Mouse (Mus musculus): ENCODE measurements around the gene 4931414P19Rik.

Gene 4931414P19Rik

DNA sequence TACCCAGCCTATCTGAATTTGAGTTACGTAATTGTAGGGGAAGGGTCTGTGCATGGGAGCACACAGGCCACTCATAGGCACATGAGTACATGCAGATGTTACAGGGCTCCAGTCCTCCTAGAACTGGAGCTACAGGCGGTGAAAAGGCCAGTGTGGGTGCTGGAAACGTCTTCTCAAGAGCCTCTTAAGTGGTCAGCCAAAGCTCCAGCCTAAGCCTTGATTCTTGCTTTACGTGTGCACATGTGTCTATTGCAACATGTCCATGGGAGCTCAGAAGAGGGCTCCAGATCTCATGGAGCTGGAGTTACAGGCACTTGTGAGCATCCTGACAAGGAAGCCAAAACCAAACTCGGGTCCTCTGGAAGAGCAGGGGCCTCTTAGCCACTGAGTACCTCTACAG lies 61.1 kb downstream of the 4931414P19Rik start:
- DNase-seq (ENCODE audit: low spot score in 2 of 2) = no peak

DNA sequence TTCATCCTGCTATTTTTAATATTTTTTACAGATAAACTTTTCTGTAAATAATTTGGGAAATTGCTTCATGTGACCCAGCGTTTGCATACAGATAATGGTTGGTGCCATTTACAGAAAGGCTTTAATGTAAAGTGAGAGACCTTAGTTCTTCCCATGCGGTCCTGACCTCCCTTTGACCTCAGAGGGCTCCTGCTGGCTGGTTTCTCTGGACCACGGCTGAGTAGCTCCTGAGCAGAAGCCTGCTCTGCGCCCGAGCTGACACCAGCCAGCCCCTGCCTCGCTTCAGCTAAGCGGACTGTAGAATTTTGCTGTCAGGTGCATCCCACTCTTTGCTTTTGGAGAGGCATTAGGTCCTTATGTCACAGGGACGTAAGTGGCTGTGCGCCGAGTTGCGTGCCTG lies 65.0 kb downstream of the 4931414P19Rik start:
- no peak for DNase-seq (ENCODE audit: low spot score in 2 of 2)

DNA sequence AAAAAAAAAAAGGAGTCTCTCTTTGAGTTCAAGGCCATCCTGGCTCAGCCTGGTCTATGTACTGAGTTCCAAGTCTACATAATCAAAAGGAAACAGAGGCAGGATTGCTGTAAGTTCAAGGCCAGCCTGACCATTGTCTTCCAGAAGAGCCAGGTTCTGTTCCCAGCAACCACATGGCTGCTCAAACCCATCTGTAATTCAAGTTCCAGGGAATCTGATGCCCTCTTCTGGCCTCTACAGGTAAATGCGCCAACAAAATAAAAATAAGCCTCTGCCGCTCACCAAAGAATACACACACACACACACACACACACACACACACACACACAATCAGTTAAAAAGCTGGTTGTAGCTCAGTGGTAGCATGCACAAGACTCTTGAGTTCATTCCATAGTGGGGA lies 67.2 kb downstream of the 4931414P19Rik start:
- DNase-seq (ENCODE audit: low spot score in 2 of 2) = no peak
